Mouse (Mus musculus) limb, embryonic 14.5 days (tissue): Measurements from ENCODE around the gene AC141477.1. TPM values are rescaled to one million over a fixed set of nuclear protein-coding genes. Genes with fewer than 3 reads are reported as not detected.

ENCODE experiments used
- ATAC-seq: fragments of 200-750 bp; cut with Nextera tagmentation; 2 replicates; pipeline ENCODE4 v1.8.0; 2017; ENCODE audit warnings: low read depth, moderate number of reproducible peaks, moderate TSS enrichment; ENCODE audit not compliant: low FRiP score
- DNase-seq: peaks from one replicate; pipeline ENCODE4 v3.0.0-alpha.2; 2015; ENCODE audit warnings: low spot score
- H3K27ac ChIP-seq: fragments of 300-500 bp; sonication (generic); replicated peaks from 2 replicates; pipeline ENCODE4 v1.5.1; 2014; ENCODE audit warnings: low read depth, mild to moderate bottlenecking, low read length, moderate library complexity, mixed read lengths
- H3K27me3 ChIP-seq: fragments of 300-500 bp; sonication (generic); 2 replicates; pipeline ENCODE4 v1.6.1; 2014; ENCODE audit warnings: low read length, mixed read lengths; ENCODE audit not compliant: control insufficient read depth, insufficient read depth
- H3K36me3 ChIP-seq: fragments of 300-500 bp; sonication (generic); 2 replicates; pipeline ENCODE4 v1.6.1; 2014; ENCODE audit warnings: mild to moderate bottlenecking, low read length, moderate library complexity, mixed read lengths; ENCODE audit not compliant: control insufficient read depth, insufficient read depth
- H3K4me1 ChIP-seq: fragments of 300-500 bp; sonication (generic); 2 replicates; pipeline ENCODE4 v1.6.1; 2014; ENCODE audit warnings: antibody characterized with exemption, low read length, mixed read lengths; ENCODE audit not compliant: control insufficient read depth, insufficient read depth
- H3K4me2 ChIP-seq: fragments of 300-500 bp; sonication (generic); replicated peaks from 2 replicates; pipeline ENCODE4 v1.6.1; 2014; ENCODE audit warnings: low read depth, mild to moderate bottlenecking, low read length, moderate library complexity; ENCODE audit not compliant: severe bottlenecking
- H3K4me3 ChIP-seq: fragments of 300-500 bp; sonication (generic); replicated peaks from 2 replicates; pipeline ENCODE4 v1.5.1; 2014; ENCODE audit warnings: low read length
- H3K9ac ChIP-seq: fragments of 300-500 bp; sonication (generic); 2 replicates; pipeline ENCODE4 v1.6.1; 2014; ENCODE audit warnings: mild to moderate bottlenecking, low read depth, low read length, moderate library complexity; ENCODE audit not compliant: severe bottlenecking
- H3K9me3 ChIP-seq: fragments of 300-500 bp; sonication (generic); 2 replicates; pipeline ENCODE4 v1.6.1; 2016; ENCODE audit warnings: low read length; ENCODE audit not compliant: control insufficient read depth
- POLR2A ChIP-seq: fragments of 200-500 bp; IDR thresholded peaks from 2 replicates; pipeline ENCODE4 v1.8.0; 2012; ENCODE audit warnings: inconsistent platforms, mild to moderate bottlenecking, moderate library complexity, borderline replicate concordance; ENCODE audit not compliant: insufficient read depth, insufficient read length; ENCODE audit errors: extremely low read depth
- WGBS: fragments of 180-500 bp; shearing (Covaris S2); extraction: QIAGEN DNeasy Blood & Tissue Kit; methylation state at CpG from one replicate; pipeline ENCODE4 v1.1.7; 2014; 5-methylcytosine and 5-hydroxymethylcytosine counted together
- polyA plus RNA-seq, 2 experiments: library from polyadenylated mRNA; depleted of rRNA in 1 of 2; stranded (reverse) in 1 of 2; unstranded in 1 of 2; fragments of >200 nt; fragmentation: Nextera tagmentation in 1 of 2; extraction: Ambion mirVana in 1 of 2; gene quantifications; 2 replicates each; pipeline versions ENCODE4 v1.2.1 to v1.2.3; 2012 to 2014

The AC141477.1 gene
- polyA plus RNA-seq, 2 experiments, result not detected

DNA sequence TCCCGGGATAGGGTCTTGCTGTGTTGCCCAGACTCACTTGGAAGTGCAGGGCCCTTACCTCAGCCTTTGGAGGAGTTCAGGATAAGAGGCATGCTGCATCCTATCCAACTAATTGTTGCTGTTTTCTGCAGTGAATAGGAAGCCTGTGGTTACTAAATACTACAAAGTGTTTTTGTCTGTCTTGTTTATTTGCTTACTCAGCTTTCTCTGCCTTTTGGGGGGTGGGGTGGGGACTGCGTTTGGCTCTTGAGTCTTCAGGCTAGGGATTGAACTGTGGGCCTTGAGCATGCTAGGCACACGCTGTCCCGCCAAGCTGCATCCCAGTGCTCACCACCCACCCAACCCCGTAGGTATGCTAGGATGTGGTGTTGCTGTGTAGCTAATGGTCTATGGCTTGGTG lies 33.5 kb upstream of the AC141477.1 start:
- Histone ChIP-seq H3K27me3 (no peaks in the 10 kb centered on the region), H3K27ac (no peak overlapping the region), H3K4me1 (no peaks in the 10 kb centered on the region), H3K36me3 (peaks cover 81% of the 10 kb centered on the region), H3K9ac (no peak overlapping the region), H3K4me3 (no peak overlapping the region), H3K9me3 (no peaks in the 10 kb centered on the region), H3K4me2 (no peak overlapping the region)
- WGBS, result 93% methylated on average over 5 of the region's 5 CpGs
- no peak for TF ChIP-seq POLR2A
- DNase-seq (no peak), ATAC-seq (no peak)

DNA sequence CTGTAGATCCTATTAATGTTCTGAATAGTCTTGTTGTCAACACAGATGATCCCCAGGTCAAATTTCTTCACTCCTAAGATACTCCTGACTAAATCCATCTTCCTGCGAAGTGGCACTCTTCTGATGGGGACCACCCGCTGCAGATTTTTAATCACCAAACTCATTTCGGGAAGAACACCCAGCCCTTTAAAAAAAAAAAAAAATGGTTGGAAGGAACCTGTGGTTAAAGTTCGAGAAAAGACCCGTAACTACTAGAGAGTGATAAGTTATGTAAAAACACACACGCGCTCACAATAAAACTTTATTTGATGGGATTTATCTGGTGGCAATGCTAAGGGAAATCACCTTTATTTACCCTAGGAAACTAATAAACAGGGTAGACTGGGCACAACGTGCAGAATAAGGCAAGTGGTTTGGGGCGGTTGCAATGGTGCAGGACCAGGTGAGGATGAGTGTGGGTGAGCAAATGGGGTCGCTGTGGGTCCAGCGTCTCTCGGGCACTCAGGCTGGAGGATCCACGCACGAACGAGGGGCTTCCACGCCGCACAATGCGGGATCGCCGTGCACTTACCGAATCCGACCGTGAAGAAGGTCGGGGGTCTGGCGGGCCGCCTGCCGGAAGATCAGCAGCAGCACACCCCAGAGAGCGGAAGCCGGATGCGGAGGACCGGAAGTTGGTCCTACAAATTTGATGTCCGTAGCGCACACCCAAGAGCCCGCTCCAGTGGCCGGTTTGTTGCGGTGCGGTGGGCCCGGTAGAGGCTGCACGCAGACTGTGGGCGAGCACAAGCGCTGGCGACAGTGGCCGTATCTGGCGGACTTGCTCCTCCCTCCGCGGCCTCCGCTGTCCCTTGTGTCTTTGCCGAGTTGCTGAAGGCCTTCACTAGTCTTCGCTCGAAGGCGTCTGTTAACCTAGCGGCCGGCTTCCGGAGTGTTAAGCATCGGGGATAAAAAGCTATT lies 28.2 kb upstream of the AC141477.1 start, which contains the start of the genes Mcm3ap and Ybey:
Mcm3ap (plus strand) TSS at position 725 of the 960 bp plus-strand sequence.
Ybey (minus strand) TSS at position 912 of the 960 bp plus-strand sequence.
- TF ChIP-seq POLR2A, result 0 out of 2 replicates have a peak, but pooled peaks have one; percentile 62
- peak within 1 kb of the TSS; percentile 80 for H3K27ac ChIP-seq
- no peaks in the 10 kb centered on the region for H3K4me1 ChIP-seq
- peak; percentile 96 for ATAC-seq
- H3K4me3 ChIP-seq, result peak within 1 kb of the TSS; percentile 69
- no peaks in the 10 kb centered on the region for H3K27me3 ChIP-seq
- DNase-seq, result peak; percentile 90
- H3K4me2 ChIP-seq, result peak within 1 kb of the TSS; percentile 50
- no peaks in the 10 kb centered on the region for H3K9me3 ChIP-seq
- H3K36me3 ChIP-seq, result peaks cover 34% of the 10 kb centered on the region
- peak within 1 kb of the TSS; percentile 83 for H3K9ac ChIP-seq
- WGBS, result 2% methylated on average over 48 of the region's 55 CpGs

DNA sequence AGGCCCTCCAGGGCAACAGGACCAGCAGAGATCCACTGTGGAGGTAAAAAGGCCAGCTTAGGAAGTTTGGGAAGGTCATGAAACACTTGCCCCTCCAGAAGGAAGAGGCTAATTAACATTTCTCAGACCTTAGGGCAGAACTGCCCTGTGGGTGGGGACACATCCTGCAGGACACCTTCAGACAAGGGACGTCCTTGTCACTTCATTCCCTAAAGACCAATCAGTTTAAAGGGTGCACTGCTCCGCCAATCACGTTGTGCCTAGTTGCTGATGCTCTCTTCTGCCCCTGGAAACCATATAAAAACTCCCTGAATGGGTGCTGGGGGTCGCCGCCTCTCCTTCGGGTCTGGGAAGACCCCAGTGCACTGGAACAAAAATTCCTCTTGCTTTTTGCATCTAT lies 22.5 kb upstream of the AC141477.1 start:
- TF ChIP-seq POLR2A, result no peak
- 85% methylated on average over 6 of the region's 6 CpGs for WGBS
- H3K4me1 ChIP-seq, result no peaks in the 10 kb centered on the region
- no peaks in the 10 kb centered on the region for H3K9me3 ChIP-seq
- H3K36me3 ChIP-seq, result 0 out of 2 replicates have a peak, but pooled peaks cover 3% of the 10 kb centered on the region
- no peak for ATAC-seq
- DNase-seq, result no peak
- no peak overlapping the region for H3K27ac ChIP-seq
- H3K4me2 ChIP-seq, result no peak overlapping the region
- no peak overlapping the region for H3K9ac ChIP-seq
- no peaks in the 10 kb centered on the region for H3K27me3 ChIP-seq
- no peak overlapping the region for H3K4me3 ChIP-seq

DNA sequence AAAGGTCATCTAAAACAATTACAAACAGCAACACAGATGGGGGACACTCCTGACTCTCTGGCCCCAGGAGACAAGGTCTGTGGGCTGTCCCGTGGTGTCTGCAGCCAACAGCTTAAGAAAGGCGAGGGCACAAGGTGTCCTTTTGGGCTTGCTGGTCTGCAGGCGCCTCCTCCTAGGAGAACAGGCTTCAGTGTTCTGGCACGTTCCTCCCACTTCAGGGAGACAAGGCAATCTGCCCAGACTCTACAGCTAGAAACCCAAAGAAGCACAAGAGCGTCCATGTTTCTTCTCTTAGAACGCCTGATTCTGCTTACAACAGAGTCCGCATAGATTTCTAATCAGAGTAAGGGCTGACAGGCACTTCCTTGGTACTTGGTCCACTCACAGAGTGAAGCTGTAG lies 22.1 kb upstream of the AC141477.1 start:
- no peak for DNase-seq
- 0 out of 2 replicates have a peak, but pooled peaks cover 3% of the 10 kb centered on the region for H3K36me3 ChIP-seq
- no peak for TF ChIP-seq POLR2A

DNA sequence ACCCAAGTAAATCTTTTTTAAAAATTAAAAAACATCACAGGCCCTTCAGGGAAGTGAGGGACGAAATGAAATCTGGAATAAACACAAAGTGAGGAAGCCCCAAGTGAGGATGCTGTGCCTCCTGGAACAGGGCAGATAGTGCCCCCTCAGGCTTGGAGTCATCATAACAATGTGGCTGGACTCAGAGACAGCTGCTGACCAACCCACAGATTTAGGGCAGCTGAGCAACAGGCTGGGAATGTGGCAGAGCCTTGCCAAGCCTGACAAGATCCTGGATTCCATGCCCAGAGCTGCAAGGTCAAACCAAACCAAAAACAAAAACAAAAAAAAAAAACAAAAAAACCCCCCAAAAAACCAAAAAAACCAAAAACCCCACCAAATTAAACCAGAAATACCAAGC lies 21.0 kb upstream of the AC141477.1 start:
- ATAC-seq (no peak), DNase-seq (no peak)
- WGBS, result 83% methylated on average over 1 of the region's 1 CpGs
- Histone ChIP-seq H3K9me3 (no peaks in the 10 kb centered on the region), H3K4me1 (no peaks in the 10 kb centered on the region), H3K36me3 (0 out of 2 replicates have a peak, but pooled peaks cover 3% of the 10 kb centered on the region), H3K9ac (no peak overlapping the region), H3K4me2 (no peak overlapping the region), H3K27me3 (no peaks in the 10 kb centered on the region), H3K27ac (no peak overlapping the region), H3K4me3 (no peak overlapping the region)
- no peak for TF ChIP-seq POLR2A

More for the DNA sequence above, 22.1 kb upstream of the AC141477.1 start:
- Histone ChIP-seq H3K4me3 (no peak overlapping the region), H3K27ac (no peak overlapping the region), H3K9me3 (no peaks in the 10 kb centered on the region), H3K27me3 (no peaks in the 10 kb centered on the region), H3K4me1 (no peaks in the 10 kb centered on the region), H3K4me2 (no peak overlapping the region), H3K9ac (no peak overlapping the region)
- 93% methylated on average over 7 of the region's 7 CpGs for WGBS
- no peak for ATAC-seq
